ENCODE assay signal across 8 mouse cellular contexts in genomic region chr5:38787851-38788520, GRCm38 (mm10).
DNase-seq lines count a peak whose midpoint lies in the region; ATAC-seq lines count a peak whose summit lies in the region.

No protein-coding gene starts in this region.

- no peaks in the 10 kb centered on the region for H3K36me3 ChIP-seq in hindbrain, embryonic 13.5 days
- no peaks in the 10 kb centered on the region for H3K36me3 ChIP-seq in midbrain, embryonic 12.5 days

- H3K4me2 ChIP-seq in hindbrain, embryonic 13.5 days = peak overlapping the region; percentile 44
- H3K4me2 ChIP-seq in midbrain, embryonic 12.5 days (replicated peaks) = peak overlapping the region; percentile 32

- WGBS in hindbrain, embryonic 13.5 days = 26% methylated on average over 15 of the region's 15 CpGs
- WGBS in midbrain, embryonic 12.5 days = 36% methylated on average over 15 of the region's 15 CpGs

- peak overlapping the region; percentile 66 for H3K27ac ChIP-seq in hindbrain, embryonic 13.5 days
- no peak overlapping the region for H3K27ac ChIP-seq in midbrain, embryonic 12.5 days (replicated peaks)

- H3K9me3 ChIP-seq in hindbrain, embryonic 13.5 days = no peaks in the 10 kb centered on the region
- H3K9me3 ChIP-seq in midbrain, embryonic 12.5 days = no peaks in the 10 kb centered on the region

- peak; percentile 57 for ATAC-seq in hindbrain, embryonic 13.5 days (ENCODE audit: low FRiP score)
- peak; percentile 71 for ATAC-seq in midbrain, embryonic 12.5 days (ENCODE audit: low FRiP score, low read depth)
- ATAC-seq in erythroid progenitor cell, adult 5-6 weeks (replicated peaks; ENCODE audit: low FRiP score, poor library complexity, severe bottlenecking) = no peak

- H3K27me3 ChIP-seq in hindbrain, embryonic 13.5 days = no peaks in the 10 kb centered on the region
- no peaks in the 10 kb centered on the region for H3K27me3 ChIP-seq in midbrain, embryonic 12.5 days

- peak overlapping the region; percentile 55; the same call in 1 of the 2 replicates for H3K9ac ChIP-seq in hindbrain, embryonic 13.5 days
- no peak overlapping the region; the same call in 1 of the 2 replicates for H3K9ac ChIP-seq in midbrain, embryonic 12.5 days (replicated peaks)

- H3K4me3 ChIP-seq in hindbrain, embryonic 13.5 days = no peak overlapping the region
- no peak overlapping the region for H3K4me3 ChIP-seq in midbrain, embryonic 12.5 days

- peaks cover 20% of the 10 kb centered on the region for H3K4me1 ChIP-seq in hindbrain, embryonic 13.5 days (replicated peaks)
- peaks cover 11% of the 10 kb centered on the region for H3K4me1 ChIP-seq in midbrain, embryonic 12.5 days

- peak; percentile 1 for DNase-seq in gastrocnemius, adult 18-20 months (ENCODE audit: low spot score)
- DNase-seq in gastrocnemius, adult 8-10 months (ENCODE audit: low spot score in 2 of 2) = no peak
- DNase-seq in embryo, embryonic 11 days = peak; percentile 28
- no peak for DNase-seq in urinary bladder, postnatal 36 days (ENCODE audit: low spot score in 2 of 2)
- DNase-seq in thymus, adult 18-20 months = no peak

Comparison
In these comparisons a context has a peak if more than half of its experiments do, and no peak if none do; other contexts are left out.
1. DNase-seq: peak in gastrocnemius, adult 18-20 months (single experiment) and embryo, embryonic 11 days (single experiment); none in gastrocnemius, adult 8-10 months (0 of 2), urinary bladder, postnatal 36 days (0 of 2) and thymus, adult 18-20 months (0 of 2).